Mouse (Mus musculus) CH12.LX (cell line): ENCODE data around the gene Bcat1. TPM values are rescaled to one million over a fixed set of nuclear protein-coding genes. Genes with fewer than 3 reads are reported as not detected.

Source experiments
- DNase-seq: peaks from one replicate; pipeline ENCODE4 v3.0.0-alpha.2; 2013; ENCODE audit errors: extremely low read depth
- H3K27ac ChIP-seq: 2 replicates; pipeline ENCODE4 v1.5.1; 2012; ENCODE audit warnings: low read depth, mild to moderate bottlenecking, control low read depth, moderate library complexity; ENCODE audit not compliant: insufficient read depth
- H3K27me3 ChIP-seq: replicated peaks from 2 replicates; pipeline ENCODE3; 2012; ENCODE audit warnings: inconsistent platforms
- H3K36me3 ChIP-seq, 2 experiments: replicated peaks in 1 of 2; 2 replicates each; pipeline versions ENCODE3 to v1.6.1; 2012; ENCODE audit warnings: inconsistent platforms in 1 of 2, low read length in 1 of 2, mild to moderate bottlenecking in 1 of 2, mixed read lengths in 1 of 2, moderate library complexity in 1 of 2; ENCODE audit not compliant: control insufficient read depth in 1 of 2, insufficient read depth in 1 of 2
- H3K4me1 ChIP-seq, 2 experiments: 2 replicates each; pipeline ENCODE4 v1.6.1; 2012; ENCODE audit warnings: inconsistent platforms in 1 of 2, moderate library complexity in 1 of 2; ENCODE audit not compliant: insufficient read depth in 2 of 2, control insufficient read depth in 1 of 2
- H3K4me2 ChIP-seq: 2 replicates; pipeline ENCODE4 v1.6.1; 2012; ENCODE audit warnings: low read depth, mild to moderate bottlenecking, control low read depth; ENCODE audit not compliant: poor library complexity, insufficient read depth, severe bottlenecking
- H3K4me3 ChIP-seq, 3 experiments: fragments of 150-350 bp in 1 of 3; sonication (generic) in 1 of 3; replicated peaks in 1 of 3; 2 replicates each; pipeline versions ENCODE3 to v1.5.1; 2011 to 2012; ENCODE audit warnings: low read depth in 2 of 3, low read length in 2 of 3, mild to moderate bottlenecking in 2 of 3, moderate library complexity in 2 of 3, control low read depth in 1 of 3, improper control_type of control experiment in 1 of 3, inconsistent platforms in 1 of 3, mixed read lengths in 1 of 3; ENCODE audit not compliant: poor library complexity in 1 of 3
- H3K79me2 ChIP-seq: replicated peaks from 2 replicates; pipeline ENCODE4 v1.6.1; 2012; ENCODE audit warnings: mild to moderate bottlenecking, moderate library complexity; ENCODE audit not compliant: control insufficient read depth, poor library complexity, insufficient read depth, severe bottlenecking; ENCODE audit errors: extremely low read depth
- H3K9ac ChIP-seq: 2 replicates; pipeline ENCODE4 v1.6.1; 2012; ENCODE audit warnings: low read depth, mild to moderate bottlenecking, control low read depth, moderate library complexity; ENCODE audit not compliant: insufficient read depth
- H3K9me3 ChIP-seq: replicated peaks from 2 replicates; pipeline ENCODE3; 2012; ENCODE audit warnings: low read length, inconsistent platforms, mixed read lengths
- BHLHE40 ChIP-seq: IDR thresholded peaks from 2 replicates; pipeline ENCODE4 v1.6.1; 2011; ENCODE audit warnings: mild to moderate bottlenecking, low read depth, low read length, improper control_type of control experiment
- CHD1 ChIP-seq: IDR thresholded peaks from 2 replicates; pipeline ENCODE4 v1.6.1; 2012; ENCODE audit warnings: low read depth, low read length, improper control_type of control experiment, inconsistent platforms
- CTCF ChIP-seq, 2 experiments: IDR thresholded peaks in 1 of 2; conservative IDR thresholded peaks in 1 of 2; 2 replicates each; pipeline ENCODE4 v1.5.1; 2011 to 2012; ENCODE audit warnings: low read depth in 2 of 2, low read length in 2 of 2, improper control_type of control experiment in 1 of 2, inconsistent platforms in 1 of 2, mild to moderate bottlenecking in 1 of 2, moderate library complexity in 1 of 2
- E2F4 ChIP-seq: IDR thresholded peaks from 2 replicates; pipeline ENCODE4 v1.6.1; 2011; ENCODE audit warnings: low read depth, low read length, improper control_type of control experiment; ENCODE audit not compliant: insufficient replicate concordance
- ELF1 ChIP-seq: IDR thresholded peaks from 2 replicates; pipeline ENCODE4 v1.6.1; 2014; ENCODE audit warnings: low read depth, mild to moderate bottlenecking, inconsistent platforms, low read length, improper control_type of control experiment
- ETS1 ChIP-seq: conservative IDR thresholded peaks from 2 replicates; pipeline ENCODE4 v1.6.1; 2012; ENCODE audit warnings: low read depth, mild to moderate bottlenecking, inconsistent platforms, low read length, improper control_type of control experiment, moderate library complexity
- GABPA ChIP-seq: IDR thresholded peaks from 2 replicates; pipeline ENCODE4 v1.6.1; 2012; ENCODE audit warnings: low read depth, low read length, improper control_type of control experiment, inconsistent platforms; ENCODE audit not compliant: insufficient replicate concordance
- JUN ChIP-seq: IDR thresholded peaks from 2 replicates; pipeline ENCODE4 v1.6.1; 2011; ENCODE audit warnings: low read depth, mild to moderate bottlenecking, low read length, improper control_type of control experiment, moderate library complexity; ENCODE audit not compliant: insufficient read depth
- JUND ChIP-seq: conservative IDR thresholded peaks from 2 replicates; pipeline ENCODE4 v1.6.1; 2011; ENCODE audit warnings: low read depth, low read length, improper control_type of control experiment
- MAFK ChIP-seq: IDR thresholded peaks from 2 replicates; pipeline ENCODE4 v1.6.1; 2011; ENCODE audit warnings: low read length, improper control_type of control experiment; ENCODE audit not compliant: insufficient replicate concordance
- MAX ChIP-seq: IDR thresholded peaks from 2 replicates; pipeline ENCODE4 v1.6.1; 2011; ENCODE audit warnings: low read length, improper control_type of control experiment
- MAZ ChIP-seq: IDR thresholded peaks from 2 replicates; pipeline ENCODE4 v1.6.1; 2012; ENCODE audit warnings: low read depth, mild to moderate bottlenecking, inconsistent platforms, low read length, improper control_type of control experiment, moderate library complexity
- MXI1 ChIP-seq: IDR thresholded peaks from 2 replicates; pipeline ENCODE4 v1.6.1; 2011; ENCODE audit warnings: mild to moderate bottlenecking, low read depth, low read length, improper control_type of control experiment
- NRF1 ChIP-seq: IDR thresholded peaks from 2 replicates; pipeline ENCODE4 v1.6.1; 2014; ENCODE audit warnings: low read depth, mild to moderate bottlenecking, inconsistent platforms, low read length, improper control_type of control experiment, moderate library complexity
- POLR2A ChIP-seq: IDR thresholded peaks from 2 replicates; pipeline ENCODE4 v1.6.1; 2011; ENCODE audit warnings: low read depth, mild to moderate bottlenecking, improper control_type of control experiment, low read length
- POLR2AphosphoS2 ChIP-seq: IDR thresholded peaks from 2 replicates; pipeline ENCODE4 v1.6.1; 2011; ENCODE audit warnings: low read depth, low read length, improper control_type of control experiment
- SIN3A ChIP-seq: IDR thresholded peaks from 2 replicates; pipeline ENCODE4 v1.6.1; 2012; ENCODE audit warnings: low read length, improper control_type of control experiment, inconsistent platforms
- TBP ChIP-seq: conservative IDR thresholded peaks from 2 replicates; pipeline ENCODE4 v1.6.1; 2011; ENCODE audit warnings: low read depth, low read length, improper control_type of control experiment
- UBTF ChIP-seq: IDR thresholded peaks from 2 replicates; pipeline ENCODE4 v1.6.1; 2012; ENCODE audit warnings: low read depth, mild to moderate bottlenecking, inconsistent platforms, low read length, improper control_type of control experiment, moderate library complexity
- USF2 ChIP-seq: conservative IDR thresholded peaks from 2 replicates; pipeline ENCODE4 v1.6.1; 2011; ENCODE audit warnings: low read depth, low read length, improper control_type of control experiment
- ZC3H11A ChIP-seq: IDR thresholded peaks from 2 replicates; pipeline ENCODE4 v1.6.1; 2012; ENCODE audit warnings: low read depth, mild to moderate bottlenecking, inconsistent platforms, low read length, improper control_type of control experiment
- ZKSCAN1 ChIP-seq: IDR thresholded peaks from 2 replicates; pipeline ENCODE4 v1.6.1; 2012; ENCODE audit warnings: low read depth, inconsistent platforms, low read length, improper control_type of control experiment, borderline replicate concordance
- ZMIZ1 ChIP-seq: IDR thresholded peaks from 2 replicates; pipeline ENCODE4 v1.6.1; 2012; ENCODE audit warnings: low read depth, mild to moderate bottlenecking, inconsistent platforms, low read length, improper control_type of control experiment
- dilution Hi-C: fragments of 300-500 bp; cut with MboI; formaldehyde crosslinking; loops from 2 replicates; pipeline ENCODE4 v1.14.3; 2020; ENCODE audit warnings: low sequenced_read_pairs; ENCODE audit not compliant: extremely low pct_unique_long_range_greater_than_20kb, extremely low pct_ligation_motif_present
- in situ Hi-C: fragments of 300-500 bp; cut with MboI; formaldehyde crosslinking; loops from 3 replicates; pipeline ENCODE4 v1.14.3; 2019; ENCODE audit warnings: low sequenced_read_pairs, low pct_ligation_motif_present, low pct_unique_long_range_greater_than_20kb, mixed read lengths
- polyA plus RNA-seq: library from polyadenylated mRNA; unstranded; fragments of >175 nt; gene quantifications from 2 replicates; pipeline ENCODE4 v1.2.1, GENCODE M21; 2012; ENCODE audit warnings: low read depth; ENCODE audit not compliant: insufficient read length
- total RNA-seq, 2 experiments: library from RNA; depleted of rRNA; stranded (reverse); fragments of 300-350 nt in 1 of 2; fragments of >200 nt in 1 of 2; gene quantifications; 2 replicates each; pipeline ENCODE4 v1.2.3; 2012 to 2014

Gene Bcat1
- total and polyA plus RNA-seq, 3 experiments, result 141 to 199 (median 176) TPM

DNA sequence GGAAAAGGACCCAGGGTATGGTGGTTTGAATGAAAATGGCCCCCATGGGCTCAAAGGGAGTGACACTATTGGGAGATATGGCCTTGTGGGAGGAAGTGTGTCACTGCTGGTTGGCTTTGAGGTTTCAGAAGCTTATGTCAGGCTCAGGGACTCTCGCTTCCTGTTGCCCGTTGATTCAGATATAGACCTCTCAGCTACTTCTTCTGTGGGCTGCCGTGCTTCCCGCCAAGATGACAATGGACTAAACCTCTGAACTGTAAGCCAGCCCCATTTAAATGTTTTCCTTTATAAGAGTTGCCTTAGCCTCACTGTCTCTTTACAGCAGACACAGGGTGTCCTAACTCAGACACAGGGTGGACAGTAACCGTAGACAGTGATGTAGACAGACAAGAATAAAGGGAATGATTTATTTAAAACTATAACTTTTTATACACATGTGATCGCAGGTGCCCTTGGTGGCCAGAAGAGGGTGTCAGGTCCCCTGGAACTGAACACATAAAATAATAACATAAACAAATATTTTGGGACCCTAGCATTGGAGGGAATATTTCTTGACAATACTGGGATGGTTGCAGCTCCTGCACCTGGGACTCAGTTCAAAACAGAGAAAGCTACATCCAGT, 39.6 kb upstream of the Bcat1 start, which contains the start of gene Lrmp (continued):
- TF ChIP-seq MAX, result no peak

DNA sequence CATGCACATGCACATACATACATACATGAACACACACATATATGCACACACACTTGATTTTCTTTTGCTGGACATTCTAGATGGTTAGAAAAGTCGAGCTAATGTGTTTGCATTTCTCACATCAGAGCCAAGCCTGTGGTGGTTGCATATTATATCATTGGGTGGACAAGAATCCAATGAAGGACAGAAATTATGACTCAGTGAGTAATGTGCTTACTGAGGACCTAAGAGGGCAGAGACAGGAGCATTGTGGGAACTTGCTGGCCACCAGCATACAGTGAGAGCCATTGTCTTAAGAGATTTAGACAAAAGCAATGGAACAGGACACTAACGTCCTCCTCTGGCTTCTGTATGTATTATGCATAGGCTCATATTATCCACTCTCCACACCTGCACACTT, 38.6 kb upstream of the Bcat1 start:
- peaks cover 4% of the 10 kb centered on the region for H3K9me3 ChIP-seq
- in situ Hi-C loops, result no loop called here
- TF ChIP-seq CTCF (conservative IDR thresholded peaks at IDR 0.05 in 1 of 2, IDR thresholded peaks at IDR 0.05 in 1 of 2; ENCODE audit: low read depth in 2 of 2, low read length in 2 of 2) (no peak), POLR2A (no peak), ZC3H11A (no peak), GABPA (no peak), ELF1 (no peak)
- TF ChIP-seq, all 38 proteins: peak for 0
- Histone ChIP-seq H3K27ac (no peak overlapping the region), H3K27me3 (no peaks in the 10 kb centered on the region), H3K79me2 (no peaks in the 10 kb centered on the region), H3K9ac (no peak overlapping the region), H3K4me2 (no peak overlapping the region), H3K4me3 (no peak overlapping the region), H3K4me1 (peaks cover 17 to 35% of the 10 kb centered on the region in 2 experiments), H3K36me3 (peaks cover 0 to 2% of the 10 kb centered on the region in 2 experiments)
- dilution Hi-C loops, result no loop called here
- no peak for DNase-seq

DNA sequence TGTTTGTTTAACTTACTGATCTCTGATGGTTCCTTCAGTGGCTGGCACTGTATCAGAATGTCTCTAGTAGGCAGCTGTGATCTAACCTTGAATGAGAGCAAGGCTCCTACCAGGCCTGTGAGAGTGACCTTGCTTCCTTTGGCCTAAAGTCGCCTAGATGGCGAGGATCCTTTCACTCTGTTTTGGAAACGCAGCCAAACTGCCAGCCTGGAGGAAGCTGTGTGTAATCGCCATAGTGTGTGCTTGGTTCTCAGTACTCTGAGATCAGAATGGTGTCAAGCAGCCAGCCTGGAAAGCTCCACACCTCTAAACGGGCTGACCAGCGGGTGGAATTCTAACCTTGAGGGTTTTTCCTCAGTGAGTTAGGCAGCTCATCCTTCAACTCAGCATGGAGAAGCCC, 36.9 kb upstream of the Bcat1 start:
- H3K4me3 ChIP-seq, result no peak overlapping the region
- dilution Hi-C loops, result no loop called here
- no peak overlapping the region for H3K9ac ChIP-seq
- H3K27me3 ChIP-seq, result no peaks in the 10 kb centered on the region
- TF ChIP-seq E2F4 (no peak), MAFK (no peak), NRF1 (no peak), BHLHE40 (no peak), JUND (no peak)
- no peak overlapping the region for H3K27ac ChIP-seq
- in situ Hi-C loops, result no loop called here
- H3K4me2 ChIP-seq, result no peak overlapping the region
- peaks cover 15 to 44% of the 10 kb centered on the region in 2 experiments for H3K4me1 ChIP-seq
- no peaks in the 10 kb centered on the region for H3K79me2 ChIP-seq
- no peak for DNase-seq
- peaks cover 4% of the 10 kb centered on the region for H3K9me3 ChIP-seq
- H3K36me3 ChIP-seq, result no peaks in the 10 kb centered on the region

DNA sequence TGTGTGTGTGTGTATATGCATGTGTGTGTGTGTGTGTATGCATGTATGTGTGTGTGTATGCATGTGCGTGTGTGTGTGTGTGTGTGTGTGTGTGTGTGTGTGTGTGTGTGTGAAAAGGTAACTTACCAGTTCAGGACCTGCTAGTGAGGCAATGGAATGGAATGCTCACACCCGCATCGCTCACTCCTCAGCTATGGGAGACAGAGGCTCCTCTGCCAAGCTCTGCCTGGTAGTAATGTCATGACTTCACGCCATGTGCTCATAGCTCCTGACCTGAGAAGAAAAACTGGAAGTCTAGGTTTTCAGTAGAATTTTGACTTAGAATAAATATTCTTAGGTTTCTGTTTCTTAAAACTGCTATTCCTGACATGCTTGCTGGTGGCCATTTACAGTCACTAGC, 34.8 kb upstream of the Bcat1 start:
- DNase-seq, result no peak
- peaks cover 7 to 46% of the 10 kb centered on the region in 2 experiments; a peak in 3 of 4 replicates for H3K4me1 ChIP-seq
- dilution Hi-C loops, result no loop called here

More for the DNA sequence above, 34.8 kb upstream of the Bcat1 start:
- Histone ChIP-seq H3K27ac (no peak overlapping the region), H3K79me2 (no peaks in the 10 kb centered on the region), H3K4me2 (no peak overlapping the region), H3K9me3 (peaks cover 4% of the 10 kb centered on the region), H3K27me3 (no peaks in the 10 kb centered on the region), H3K36me3 (no peaks in the 10 kb centered on the region), H3K4me3 (no peak overlapping the region), H3K9ac (no peak overlapping the region)
- in situ Hi-C loops, result no loop called here
- TF ChIP-seq CHD1 (no peak), SIN3A (no peak), POLR2A (no peak), TBP (no peak), CTCF (conservative IDR thresholded peaks at IDR 0.05 in 1 of 2, IDR thresholded peaks at IDR 0.05 in 1 of 2; ENCODE audit: low read depth in 2 of 2, low read length in 2 of 2) (no peak), MXI1 (no peak), POLR2AphosphoS2 (no peak), JUN (no peak), ZMIZ1 (no peak), MAZ (no peak), ETS1 (no peak), UBTF (no peak), ZKSCAN1 (no peak), USF2 (no peak), NRF1 (no peak), MAX (no peak)
